Mouse (Mus musculus): ENCODE measurements at regions not wholly inside any gene's neighbourhood (a gene's known extent, or its start where the extent isn't known, plus 50 kb on each side); places are given as distances from the start of the nearest gene placed in this dataset.

DNA sequence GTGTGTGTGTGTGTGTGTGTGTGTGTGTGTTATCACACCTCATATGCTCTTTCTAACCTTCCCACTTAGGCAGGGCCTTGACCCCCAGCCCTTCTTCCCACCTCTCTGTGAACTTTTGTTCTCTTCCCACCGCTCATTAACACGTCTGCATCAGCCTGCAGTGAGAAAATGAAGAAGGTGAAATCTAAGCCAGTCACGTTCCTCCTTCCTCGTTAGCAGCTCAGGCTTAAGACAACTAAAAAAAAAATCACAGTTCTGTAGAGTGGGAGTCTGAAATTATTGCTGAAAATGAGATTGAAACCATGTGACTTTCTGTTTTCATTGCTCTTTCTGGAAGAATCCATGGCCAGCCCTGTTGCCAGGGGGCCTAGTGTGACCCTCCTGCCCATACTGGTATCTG is 420.7 kb downstream of the Pdcd6ip start:
- DNase-seq: no peak

DNA sequence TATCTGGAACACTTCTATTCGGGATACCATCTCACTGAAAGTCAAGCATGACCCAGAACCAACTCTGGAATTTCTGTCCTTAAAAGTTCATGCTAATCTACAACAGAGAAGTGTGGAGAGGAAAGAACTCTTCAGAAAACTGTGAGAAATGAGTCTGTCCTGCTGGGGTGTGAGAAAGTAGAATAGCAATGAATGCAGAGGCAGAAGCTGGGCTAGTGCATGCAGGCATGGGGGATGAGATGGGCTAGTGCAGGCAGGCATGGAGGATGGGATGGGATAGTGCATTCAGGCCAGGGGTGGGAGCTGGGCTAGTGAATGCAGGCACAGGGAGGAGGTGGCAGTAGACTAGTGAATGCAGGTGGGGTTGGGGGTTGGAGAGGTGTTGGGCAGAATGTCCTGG is 424.8 kb downstream of the Pdcd6ip start:
- DNase-seq: no peak

DNA sequence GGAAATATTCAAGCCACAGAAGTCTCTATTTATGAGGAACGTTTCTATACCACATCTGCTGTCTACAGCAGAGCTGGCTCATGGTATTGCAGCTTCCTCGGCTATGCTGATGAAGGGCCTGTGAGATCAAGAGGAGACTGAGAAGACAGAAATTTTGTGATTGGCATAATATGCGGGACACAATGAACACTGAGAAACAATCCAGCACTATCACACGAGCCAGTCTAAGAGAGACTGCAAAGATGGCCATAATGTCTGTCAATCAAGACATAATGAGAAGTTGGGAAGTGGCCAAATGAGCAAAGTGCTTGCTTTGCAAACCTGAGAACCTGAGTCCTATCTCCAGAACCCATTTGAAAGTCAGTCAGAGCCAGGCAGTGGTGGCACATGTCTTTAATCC is 437.5 kb downstream of the Pdcd6ip start:
- no peak for DNase-seq

GRCm38 (mm10) chr9:113267696-113268095 is 440.4 kb downstream of the Pdcd6ip start:
- no peak for DNase-seq

DNA sequence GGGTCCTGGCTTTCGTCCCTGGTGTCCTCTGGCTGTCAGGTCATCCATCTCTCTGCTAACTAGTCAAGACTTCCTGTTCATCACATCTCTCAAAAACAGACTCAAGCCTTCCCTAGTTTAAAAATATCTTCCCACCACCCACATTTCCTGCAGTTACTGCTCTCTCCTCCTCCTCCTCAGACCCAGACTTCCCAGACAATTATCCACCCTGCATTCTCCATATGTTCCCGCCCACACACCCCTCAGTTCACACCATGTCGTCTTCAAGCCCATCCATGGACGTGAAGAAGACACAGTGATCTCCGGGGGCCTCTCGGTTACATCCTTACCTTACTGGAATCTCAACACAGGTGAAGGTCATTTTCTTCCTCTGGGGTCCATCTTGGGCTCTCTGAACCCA is 444.4 kb downstream of the Pdcd6ip start:
- no peak for DNase-seq

DNA sequence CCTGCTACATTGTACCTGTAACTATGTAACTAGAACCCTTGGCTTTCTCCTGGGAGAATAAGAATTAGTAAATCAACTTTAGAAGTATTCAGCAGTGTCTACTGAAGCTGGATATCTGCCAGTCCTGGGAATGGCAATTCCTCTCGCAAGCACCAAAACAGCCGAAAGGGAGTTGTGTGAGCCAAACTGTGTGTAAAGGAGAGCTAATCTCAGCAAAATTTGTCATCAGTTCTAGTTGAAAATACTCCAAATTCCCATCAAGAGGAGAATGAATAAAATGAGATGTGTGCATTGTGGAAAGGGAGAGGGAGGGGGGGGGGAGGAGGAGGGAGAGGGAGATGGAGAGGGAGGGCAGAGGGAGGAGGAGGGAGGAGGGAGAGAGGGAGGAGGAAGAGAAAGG is 447.8 kb downstream of the Pdcd6ip start:
- no peak for DNase-seq

DNA sequence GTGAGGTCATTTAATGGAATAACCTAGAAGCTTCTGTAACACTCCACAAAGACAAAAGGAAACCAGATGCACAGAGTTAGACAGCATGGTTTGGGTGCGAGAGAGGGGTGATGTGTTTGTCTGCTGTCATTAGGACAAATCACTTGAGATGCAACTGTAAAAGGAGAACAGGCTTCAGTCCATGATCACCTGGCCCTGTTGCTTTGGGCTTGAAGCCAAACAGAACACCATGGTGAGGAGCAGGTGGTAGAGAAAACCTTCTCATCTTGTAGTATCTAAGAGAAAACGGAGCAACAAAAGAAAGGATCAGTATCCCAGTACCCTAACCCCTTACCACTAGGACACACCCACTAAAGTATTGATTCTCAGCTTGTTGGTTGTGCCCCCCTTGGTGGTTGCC is 449.5 kb downstream of the Pdcd6ip start:
- DNase-seq: peak; percentile 18

DNA sequence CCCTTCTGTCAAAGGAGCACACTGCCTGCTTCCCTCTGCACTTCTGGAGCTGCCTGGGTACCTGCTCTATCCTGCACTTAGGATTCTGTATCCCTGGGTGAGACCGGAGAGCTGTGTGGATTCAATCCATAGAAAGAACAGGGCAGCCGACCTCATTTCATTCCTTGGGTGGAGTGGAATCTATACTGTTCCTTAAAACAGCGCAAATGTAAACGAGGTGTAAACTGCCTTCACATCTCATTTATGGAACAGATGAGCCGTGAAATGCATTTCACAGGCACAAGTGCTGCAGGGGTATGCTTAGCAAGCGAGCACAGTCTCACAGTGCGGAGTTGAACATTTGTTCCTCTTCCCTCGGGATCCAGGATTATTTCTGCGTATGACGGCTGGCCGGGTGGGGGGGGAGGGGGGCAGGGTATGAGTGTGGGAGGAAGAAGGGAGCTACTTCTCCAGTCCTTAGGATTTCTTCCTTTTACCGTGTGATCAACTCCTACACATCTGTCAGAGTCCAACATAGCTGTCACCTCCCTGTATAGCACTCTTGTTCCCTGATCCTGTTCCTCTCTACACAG is 459.3 kb downstream of the Pdcd6ip start:
- DNase-seq: no peak

DNA sequence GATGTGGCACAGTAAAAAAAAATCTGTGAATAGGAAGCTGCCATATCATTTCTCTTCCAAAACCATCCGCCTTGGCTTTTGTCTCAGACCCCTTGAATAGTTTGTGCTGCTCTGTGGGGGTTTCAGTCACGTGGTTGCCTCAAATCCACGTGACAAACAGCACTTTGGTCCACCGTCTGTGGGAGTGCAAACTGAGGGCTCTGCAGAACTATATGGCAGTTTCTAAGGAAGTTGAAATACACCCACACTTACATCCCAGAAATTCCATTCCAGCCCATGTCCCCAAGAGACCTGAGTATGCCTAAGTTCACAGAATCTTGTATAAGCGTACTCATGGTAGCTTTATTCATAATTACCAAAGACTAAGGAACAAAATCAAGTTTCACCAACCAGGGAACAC is 460.1 kb downstream of the Pdcd6ip start:
- no peak for DNase-seq

DNA sequence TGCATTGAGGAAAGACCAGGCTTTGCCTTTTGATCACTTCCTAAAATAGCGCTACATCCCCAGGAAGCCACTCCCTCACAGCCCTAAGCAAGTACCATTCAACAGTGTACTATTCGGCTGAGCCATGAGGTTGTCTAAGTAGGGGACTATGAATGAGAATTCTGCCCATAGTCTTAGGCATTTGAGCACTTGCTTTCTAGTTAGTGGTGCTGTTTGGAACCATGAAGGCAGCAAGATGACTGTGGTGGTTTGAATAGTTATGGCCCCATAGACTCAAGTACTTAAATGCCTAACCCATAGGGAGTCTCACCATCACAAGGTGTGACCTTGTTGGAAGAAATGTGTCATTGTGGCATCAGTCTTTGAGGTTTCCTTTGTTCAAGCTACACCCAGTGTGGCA is 464.2 kb downstream of the Pdcd6ip start:
- DNase-seq: no peak

GRCm38 (mm10) chr9:113233370-113233769 is 474.7 kb downstream of the Pdcd6ip start:
- no peak for DNase-seq

DNA sequence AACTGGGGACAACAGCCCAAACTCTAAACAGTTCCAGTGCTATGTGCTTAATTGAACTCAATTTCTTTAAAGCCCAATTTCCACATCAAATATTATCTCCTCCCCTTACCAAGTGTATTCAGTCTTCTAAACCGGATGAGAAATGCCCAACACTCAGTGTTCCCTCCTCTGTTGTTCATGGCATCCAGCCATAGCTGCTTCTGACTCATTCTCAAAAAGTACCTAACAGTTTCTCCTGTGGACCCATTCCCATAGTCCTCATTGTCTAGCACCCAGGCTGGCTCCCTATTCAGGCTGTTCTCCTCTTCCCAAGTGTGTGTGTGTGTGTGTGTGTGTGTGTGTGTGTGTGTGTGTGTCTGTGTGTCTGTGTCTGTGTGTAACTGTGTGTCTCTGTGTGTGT is 478.7 kb downstream of the Pdcd6ip start:
- no peak for DNase-seq

- DNase-seq: peak; percentile 76
Observed at GRCm38 (mm10) chr9:113213930-113214329, 494.1 kb downstream of the Pdcd6ip start.

- no peak for DNase-seq
Observed at GRCm38 (mm10) chr9:113212389-113212788, 495.7 kb downstream of the Pdcd6ip start.

DNA sequence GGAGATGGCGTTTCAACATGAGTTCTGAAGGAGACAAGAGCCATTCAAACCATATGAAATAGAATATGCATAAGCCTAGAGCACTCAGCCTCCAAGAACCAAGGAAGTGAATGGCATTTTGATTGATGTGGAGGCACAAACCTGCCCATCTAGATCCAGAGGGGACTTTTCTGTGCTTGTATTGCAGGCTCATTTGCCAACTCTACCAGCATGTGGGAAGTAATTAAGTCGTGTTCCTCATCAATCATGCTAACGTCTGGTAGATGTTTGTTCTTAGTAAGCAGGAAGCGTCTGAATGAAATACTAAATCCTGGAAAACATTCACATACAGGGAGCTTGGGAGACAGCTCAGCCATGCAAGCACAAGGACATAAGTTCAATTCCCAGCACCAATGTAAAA is 499.9 kb downstream of the Pdcd6ip start:
- DNase-seq: no peak

DNA sequence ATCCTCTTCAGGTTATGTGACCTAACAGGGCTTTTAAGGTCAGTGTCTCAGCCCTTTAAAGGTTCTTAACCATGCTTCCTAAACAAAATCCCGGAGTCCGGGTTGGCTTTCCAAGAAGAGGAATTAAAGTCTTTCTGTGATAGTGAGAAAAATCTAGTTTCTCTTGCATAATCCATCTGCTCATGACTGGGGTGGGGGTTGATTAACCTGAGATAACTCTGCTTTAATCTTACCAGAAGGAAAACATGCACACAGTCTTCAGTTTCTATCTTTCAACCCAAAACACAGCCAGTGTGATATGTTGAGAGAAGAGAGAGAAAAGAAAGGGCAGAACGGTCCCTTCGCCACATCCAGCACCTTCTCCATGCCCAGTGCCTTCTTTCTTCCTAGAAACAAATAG is 508.8 kb downstream of the Pdcd6ip start:
- no peak for DNase-seq

- no peak for DNase-seq
Observed at GRCm38 (mm10) chr9:113195556-113195955, 512.5 kb downstream of the Pdcd6ip start.

GRCm38 (mm10) chr9:113192773-113193172 is 515.3 kb downstream of the Pdcd6ip start:
- no peak for DNase-seq

DNA sequence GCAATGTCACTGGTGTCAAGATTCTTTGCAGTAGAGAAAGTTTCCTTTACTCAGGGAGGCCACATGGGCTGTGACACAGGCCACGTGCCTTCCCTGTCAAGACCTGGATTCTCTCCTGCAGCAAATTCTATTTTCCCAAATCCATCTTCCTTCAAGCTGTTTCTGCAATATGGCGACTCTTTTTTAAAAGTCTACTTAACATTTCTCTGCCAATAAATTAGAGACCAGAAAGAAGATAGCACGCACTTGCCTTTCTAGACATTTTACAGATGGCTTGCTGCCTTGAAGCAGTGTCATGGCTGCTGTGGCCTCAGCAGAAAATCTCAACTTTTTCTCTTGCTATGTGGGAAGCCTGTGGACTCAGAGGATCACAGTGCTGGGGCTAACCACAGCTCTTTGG is 516.9 kb downstream of the Pdcd6ip start:
- DNase-seq: no peak

DNA sequence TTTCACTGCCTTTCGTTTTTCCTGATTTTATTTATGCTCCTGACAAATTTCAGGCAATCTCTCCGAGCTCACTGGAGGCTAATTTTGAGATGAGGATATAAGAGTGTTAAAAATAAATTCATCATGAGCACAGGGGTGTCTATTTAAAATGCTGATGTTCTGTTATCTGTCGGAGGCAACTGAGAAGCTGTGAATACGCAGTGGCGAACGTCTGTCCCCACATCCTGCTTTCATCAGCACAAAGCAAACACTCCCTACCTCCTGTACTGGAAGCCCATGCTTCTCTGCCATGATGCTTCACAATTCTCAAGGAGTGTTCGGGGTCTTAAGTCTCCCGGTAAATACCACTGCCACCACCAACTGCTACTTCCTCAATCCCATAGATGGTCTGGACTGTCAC is 526.9 kb downstream of the Pdcd6ip start:
- DNase-seq: no peak

GRCm38 (mm10) chr9:113177918-113178235 is 530.2 kb downstream of the Pdcd6ip start:
- peak; percentile 9 for DNase-seq

GRCm38 (mm10) chr9:113177181-113177917 is 530.7 kb downstream of the Pdcd6ip start:
- peak; percentile 89 for DNase-seq

DNA sequence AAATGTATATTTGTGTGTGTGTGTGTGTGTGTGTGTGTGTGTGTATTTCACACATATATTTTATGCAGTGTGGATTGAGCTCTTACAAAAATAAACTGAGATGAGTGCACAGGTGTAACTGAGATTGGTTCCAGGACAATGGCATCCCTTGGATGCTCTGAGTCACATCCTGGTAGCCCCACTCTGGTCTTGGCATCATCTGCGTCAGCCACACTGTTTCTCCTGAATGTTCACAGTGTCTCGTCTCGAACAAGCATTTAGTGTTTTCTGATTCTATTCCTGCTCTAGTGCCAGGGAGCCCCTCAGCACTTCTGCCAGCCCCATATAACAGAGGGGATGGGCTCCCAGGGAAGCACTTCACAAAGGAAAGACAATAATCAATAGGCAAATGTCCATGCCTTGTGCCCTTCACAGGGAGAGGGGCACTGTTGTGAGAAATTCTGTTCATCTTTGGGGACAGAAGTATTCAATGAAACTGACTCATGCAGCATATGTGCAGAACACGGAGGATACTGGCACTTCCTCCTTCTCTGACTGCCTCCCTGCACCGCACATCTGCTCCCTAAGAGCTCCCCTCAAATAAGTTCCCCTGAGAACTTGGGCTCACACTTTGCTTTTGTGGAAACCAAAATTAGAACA is 536.2 kb downstream of the Pdcd6ip start:
- DNase-seq: peak; percentile 6
